Mouse (Mus musculus): ENCODE data around the gene Capzb.

DNA sequence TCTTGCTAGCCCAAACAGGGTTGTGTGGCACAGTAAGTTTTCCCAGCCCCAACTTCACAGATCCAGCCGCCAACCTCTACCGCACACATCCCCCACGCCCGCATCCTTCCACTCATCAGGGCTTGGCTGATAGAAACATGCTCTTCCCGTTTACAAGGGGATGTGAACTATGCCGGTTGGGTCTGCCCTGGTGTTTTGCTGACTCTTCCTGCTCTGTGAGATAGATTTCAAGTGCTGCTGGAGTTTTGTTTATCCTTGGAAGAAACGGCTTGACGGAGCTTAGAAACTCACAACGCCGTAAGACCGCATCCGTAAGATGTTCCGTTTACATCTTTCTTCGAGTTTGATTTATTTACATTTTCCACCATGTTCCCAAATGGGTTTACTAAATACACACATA, 34.3 kb upstream of the Capzb start:
- TF ChIP-seq CTCF (IDR thresholded peaks at IDR 0.05), result no peak
- no peak for TF ChIP-seq EP300 (IDR thresholded peaks at IDR 0.05)

Measured in lung, postnatal 0 days (tissue).